Mouse (Mus musculus): ENCODE data around the gene Sh2d3c. TPM values are rescaled to one million over a fixed set of nuclear protein-coding genes. Genes with fewer than 3 reads are reported as not detected.

Gene Sh2d3c
- total and polyA plus RNA-seq, 2 experiments from 2014 or later = 43.8 to 52.8 TPM

- no peak overlapping the region for H3K27ac ChIP-seq
- H3K27me3 ChIP-seq (ENCODE audit: insufficient read depth, low read length) = no peaks in the 10 kb centered on the region
- H3K4me3 ChIP-seq (ENCODE audit: low read length) = no peak overlapping the region
- no peak for DNase-seq (ENCODE audit: low spot score)
- H3K4me2 ChIP-seq (ENCODE audit: low read depth, low read length) = no peak overlapping the region
- TF ChIP-seq CTCF (IDR thresholded peaks at IDR 0.05; ENCODE audit: low read depth) = peak; percentile 32
- H3K9me3 ChIP-seq (ENCODE audit: low read length) = no peaks in the 10 kb centered on the region
- no peak overlapping the region for H3K9ac ChIP-seq (replicated peaks; ENCODE audit: low read length)
- no peak for ATAC-seq
- peaks cover 69% of the 10 kb centered on the region for H3K36me3 ChIP-seq (ENCODE audit: insufficient read depth, low read length)
- WGBS = 69% methylated on average over 7 of the region's 7 CpGs
- no peaks in the 10 kb centered on the region for H3K4me1 ChIP-seq (ENCODE audit: insufficient read depth, low read length)
Observed at GRCm38 (mm10) chr2:32750199-32750598, 29.3 kb downstream of the Sh2d3c start.

GRCm38 (mm10) chr2:32750887-32751664 is 30.2 kb downstream of the Sh2d3c start:
- TF ChIP-seq CTCF (IDR thresholded peaks at IDR 0.05; ENCODE audit: low read depth) = peak; percentile 6; the same call in 1 of the 2 replicates
- H3K9ac ChIP-seq (replicated peaks; ENCODE audit: low read length) = no peak overlapping the region
- DNase-seq (ENCODE audit: low spot score) = peak; percentile 68
- no peaks in the 10 kb centered on the region for H3K4me1 ChIP-seq (ENCODE audit: insufficient read depth, low read length)
- H3K27me3 ChIP-seq (ENCODE audit: insufficient read depth, low read length) = no peaks in the 10 kb centered on the region
- H3K27ac ChIP-seq = no peak overlapping the region
- peak overlapping the region; percentile 9; the same call in 1 of the 2 replicates for H3K4me3 ChIP-seq (ENCODE audit: low read length)
- peak overlapping the region; percentile 48 for H3K4me2 ChIP-seq (ENCODE audit: low read depth, low read length)
- WGBS = 13% methylated on average over 31 of the region's 31 CpGs
- H3K36me3 ChIP-seq (ENCODE audit: insufficient read depth, low read length) = peaks cover 62% of the 10 kb centered on the region
- H3K9me3 ChIP-seq (ENCODE audit: low read length) = no peaks in the 10 kb centered on the region
- peak; percentile 74 for ATAC-seq

DNA sequence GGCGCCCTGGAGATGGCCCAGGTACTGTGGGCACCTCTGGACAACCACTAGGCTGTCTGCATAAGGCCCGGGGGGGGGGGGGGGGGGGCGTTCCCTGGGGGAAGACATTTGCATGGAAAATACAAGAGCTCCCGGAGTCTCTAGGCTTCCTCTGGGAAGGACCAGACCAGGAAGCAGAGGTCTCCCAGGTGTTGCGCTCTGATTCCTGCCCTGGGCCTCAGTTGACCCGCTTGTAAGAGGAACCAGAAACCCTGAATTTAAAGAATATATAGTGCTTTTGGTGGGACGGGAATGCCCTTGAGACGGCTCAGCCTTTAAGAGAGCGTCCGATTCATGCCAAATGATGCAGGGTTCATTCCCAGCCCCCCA is 30.8 kb downstream of the Sh2d3c start:
- no peak overlapping the region for H3K27ac ChIP-seq
- DNase-seq (ENCODE audit: low spot score) (no peak), ATAC-seq (no peak)
- H3K4me1 ChIP-seq (ENCODE audit: insufficient read depth, low read length) = no peaks in the 10 kb centered on the region
- no peaks in the 10 kb centered on the region for H3K27me3 ChIP-seq (ENCODE audit: insufficient read depth, low read length)
- no peak overlapping the region for H3K4me3 ChIP-seq (ENCODE audit: low read length)
- H3K36me3 ChIP-seq (ENCODE audit: insufficient read depth, low read length) = peaks cover 56% of the 10 kb centered on the region
- WGBS = 26% methylated on average over 9 of the region's 10 CpGs
- no peak for TF ChIP-seq CTCF (IDR thresholded peaks at IDR 0.05; ENCODE audit: low read depth)
- no peak overlapping the region for H3K9ac ChIP-seq (replicated peaks; ENCODE audit: low read length)
- H3K4me2 ChIP-seq (ENCODE audit: low read depth, low read length) = peak overlapping the region; percentile 48
- H3K9me3 ChIP-seq (ENCODE audit: low read length) = no peaks in the 10 kb centered on the region

DNA sequence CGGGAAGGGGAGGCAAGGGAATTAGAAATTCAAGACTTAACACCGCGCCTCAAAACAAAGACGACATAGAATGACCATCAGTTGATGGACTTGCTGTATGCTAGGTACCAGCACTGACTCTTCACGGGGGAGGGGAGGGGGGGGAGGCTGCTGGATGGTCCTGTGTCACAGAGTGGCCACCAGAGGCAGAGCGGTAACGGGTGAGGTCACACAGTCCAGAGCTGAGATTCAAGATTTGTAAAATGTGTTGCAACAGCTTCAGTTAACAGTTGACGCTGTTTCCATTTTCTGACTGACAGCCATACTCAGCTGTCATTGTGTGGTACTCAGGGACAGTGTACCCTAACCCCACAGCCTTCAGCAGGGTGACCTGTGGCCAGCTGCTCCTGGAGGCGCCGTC is 31.3 kb downstream of the Sh2d3c start:
- DNase-seq (ENCODE audit: low spot score) = peak; percentile 44
- peak; percentile 62 for TF ChIP-seq CTCF (IDR thresholded peaks at IDR 0.05; ENCODE audit: low read depth)
- Histone ChIP-seq H3K4me1 (ENCODE audit: insufficient read depth, low read length) (no peaks in the 10 kb centered on the region), H3K9me3 (ENCODE audit: low read length) (no peaks in the 10 kb centered on the region), H3K4me3 (ENCODE audit: low read length) (no peak overlapping the region), H3K36me3 (ENCODE audit: insufficient read depth, low read length) (peaks cover 51% of the 10 kb centered on the region), H3K4me2 (ENCODE audit: low read depth, low read length) (no peak overlapping the region), H3K27me3 (ENCODE audit: insufficient read depth, low read length) (no peaks in the 10 kb centered on the region), H3K9ac (replicated peaks; ENCODE audit: low read length) (no peak overlapping the region), H3K27ac (no peak overlapping the region)
- 59% methylated on average over 10 of the region's 10 CpGs for WGBS
- no peak for ATAC-seq

GRCm38 (mm10) chr2:32756674-32757055 is 35.8 kb downstream of the Sh2d3c start:
- no peaks in the 10 kb centered on the region for H3K27me3 ChIP-seq (ENCODE audit: insufficient read depth, low read length)
- DNase-seq (ENCODE audit: low spot score) (no peak), ATAC-seq (peak; percentile 27)
- peak overlapping the region; percentile 62 for H3K4me2 ChIP-seq (ENCODE audit: low read depth, low read length)
- H3K9me3 ChIP-seq (ENCODE audit: low read length) = no peaks in the 10 kb centered on the region
- no peaks in the 10 kb centered on the region for H3K4me1 ChIP-seq (ENCODE audit: insufficient read depth, low read length)
- H3K4me3 ChIP-seq (ENCODE audit: low read length) = peak overlapping the region; percentile 66; the same call in 1 of the 2 replicates
- WGBS = 35% methylated on average over 6 of the region's 6 CpGs
- no peak for TF ChIP-seq CTCF (IDR thresholded peaks at IDR 0.05; ENCODE audit: low read depth)
- peaks cover 39% of the 10 kb centered on the region for H3K36me3 ChIP-seq (ENCODE audit: insufficient read depth, low read length)
- H3K9ac ChIP-seq (replicated peaks; ENCODE audit: low read length) = no peak overlapping the region; the same call in 1 of the 2 replicates
- H3K27ac ChIP-seq = no peak overlapping the region

- ATAC-seq (peak; percentile 94), DNase-seq (ENCODE audit: low spot score) (peak; percentile 99)
- 1% methylated on average over 60 of the region's 66 CpGs for WGBS
- Histone ChIP-seq H3K4me1 (ENCODE audit: insufficient read depth, low read length) (no peaks in the 10 kb centered on the region), H3K4me2 (ENCODE audit: low read depth, low read length) (peak within 1 kb of the TSS; percentile 62), H3K36me3 (ENCODE audit: insufficient read depth, low read length) (peaks cover 45% of the 10 kb centered on the region), H3K27me3 (ENCODE audit: insufficient read depth, low read length) (no peaks in the 10 kb centered on the region), H3K27ac (peak within 1 kb of the TSS; percentile 93), H3K9ac (replicated peaks; ENCODE audit: low read length) (peak within 1 kb of the TSS; percentile 87), H3K4me3 (ENCODE audit: low read length) (peak within 1 kb of the TSS; percentile 66), H3K9me3 (ENCODE audit: low read length) (no peaks in the 10 kb centered on the region)
- peak; percentile 92 for TF ChIP-seq CTCF (IDR thresholded peaks at IDR 0.05; ENCODE audit: low read depth)
Observed at GRCm38 (mm10) chr2:32757056-32757845, 36.4 kb downstream of the Sh2d3c start, which contains the start of gene Tor2a. Gene Tor2a, plus strand, starts transcription at chr2:32757234.
